Mouse (Mus musculus) megakaryocyte, embryonic 14.5 days (primary cell): ENCODE data around the gene Frmpd2.

ENCODE experiments used
- FLI1 ChIP-seq: IDR thresholded peaks from 2 replicates; pipeline ENCODE4 v1.6.1; 2012; ENCODE audit warnings: low read length, inconsistent platforms, mixed read lengths
- GATA1 ChIP-seq: IDR thresholded peaks from 3 replicates; pipeline ENCODE4 v1.6.1; 2012; ENCODE audit warnings: mixed read lengths, low read length, inconsistent platforms, borderline replicate concordance

GRCm38 (mm10) chr14:33423003-33423402, 48.5 kb upstream of the Frmpd2 start:
- TF ChIP-seq GATA1 (no peak), FLI1 (no peak)
